Mouse (Mus musculus): ENCODE data around the gene A1cf. TPM values are rescaled to one million over a fixed set of nuclear protein-coding genes. Genes with fewer than 3 reads are reported as not detected.

A1cf gene
- polyA plus RNA-seq, 2 experiments from 2014 or later = 0.36 to 0.49 TPM

- ATAC-seq = no peak
These were observed 85.7 kb downstream of the A1cf start for GRCm38 (mm10) chr19:31954267-31954666.

- no peak for ATAC-seq
These were observed 86.1 kb downstream of the A1cf start for GRCm38 (mm10) chr19:31954696-31955095.

- ATAC-seq = no peak
These were observed 87.8 kb downstream of the A1cf start for GRCm38 (mm10) chr19:31956359-31956758.

- no peak for ATAC-seq
These were observed 91.9 kb downstream of the A1cf start for GRCm38 (mm10) chr19:31960434-31960833.

GRCm38 (mm10) chr19:31963147-31963546 lies 94.6 kb downstream of the A1cf start:
- ATAC-seq = no peak

- peak; percentile 82 for ATAC-seq
These were observed 99.5 kb downstream of the A1cf start for GRCm38 (mm10) chr19:31967933-31968532.

- ATAC-seq = no peak
These were observed 102.8 kb downstream of the A1cf start for GRCm38 (mm10) chr19:31971405-31971804.

GRCm38 (mm10) chr19:31971998-31972397 lies 103.4 kb downstream of the A1cf start:
- ATAC-seq = peak; percentile 81

GRCm38 (mm10) chr19:31975882-31976281 lies 107.3 kb downstream of the A1cf start:
- peak; percentile 76 for ATAC-seq

- no peak for ATAC-seq
These were observed 122.5 kb downstream of the A1cf start for GRCm38 (mm10) chr19:31991057-31991456.

- ATAC-seq = no peak
These were observed 128.4 kb downstream of the A1cf start for GRCm38 (mm10) chr19:31996916-31997315.

Other genes starting within 250 kb of the A1cf start
- gene Prkg1, start 103.7 kb upstream of the A1cf start, polyA plus RNA-seq (2017; shearing (Covaris generic)) = under 1 TPM in 1 of 2 experiments, not detected in 1; 0.39 TPM
- 1 to 10 TPM; 1.6 to 2.1 TPM for gene Asah2, start 239.4 kb downstream of the A1cf start, polyA plus RNA-seq (2017; shearing (Covaris generic))